ENCODE assay signal across 8 mouse cellular contexts in genomic region chr2:93458332-93459207, GRCm38 (mm10). TPM values are rescaled to one million over a fixed set of nuclear protein-coding genes. Genes with fewer than 3 reads are reported as not detected.
DNase-seq lines count a peak whose midpoint lies in the region; ATAC-seq and TF ChIP-seq lines count a peak whose summit lies in the region.

No protein-coding gene starts in this region.

- WGBS in heart, embryonic 16.5 days, result 50% methylated on average over 8 of the region's 8 CpGs
- 42% methylated on average over 8 of the region's 8 CpGs for WGBS in liver, embryonic 14.5 days (ENCODE audit: insufficient replicate concordance)

- peak overlapping the region; percentile 54 for H3K27ac ChIP-seq in heart, embryonic 16.5 days (ENCODE audit: low read length)
- H3K27ac ChIP-seq in liver, embryonic 14.5 days, result peak overlapping the region; percentile 93

- no peaks in the 10 kb centered on the region for H3K27me3 ChIP-seq in heart, embryonic 16.5 days (ENCODE audit: control insufficient read depth, insufficient read depth, low read length)
- no peaks in the 10 kb centered on the region for H3K27me3 ChIP-seq in liver, embryonic 14.5 days (ENCODE audit: control insufficient read depth, insufficient read depth, low read length)

- no peak overlapping the region for H3K4me3 ChIP-seq in heart, embryonic 16.5 days (ENCODE audit: low read length)
- peak overlapping the region; percentile 80 to 92 for H3K4me3 ChIP-seq in liver, embryonic 14.5 days (ENCODE audit: insufficient read depth in 1 of 2, low read depth in 2 of 2, low read length in 2 of 2)

- peak; percentile 72 for DNase-seq in 3134 (ENCODE audit: extremely low read depth, insufficient read length, low spot score)
- DNase-seq in CD4-positive, CD25-positive, alpha-beta regulatory T cell, adult 2 months (ENCODE audit: low read depth, low spot score), result peak; percentile 68
- no peak for DNase-seq in liver, embryonic 14.5 days (ENCODE audit: low read depth in 3 of 3, low spot score in 3 of 3)
- DNase-seq in thymus, postnatal 14 days, result peak; percentile 67
- DNase-seq in layer of hippocampus, postnatal 36 days, result no peak
- no peak for DNase-seq in cerebellum, adult 11-12 months
- DNase-seq in embryo, embryonic 10 days (ENCODE audit: low spot score), result no peak

- H3K9me3 ChIP-seq in heart, embryonic 16.5 days (replicated peaks; ENCODE audit: control insufficient read depth, low read length), result no peaks in the 10 kb centered on the region
- H3K9me3 ChIP-seq in liver, embryonic 14.5 days (ENCODE audit: control insufficient read depth, low read length), result no peaks in the 10 kb centered on the region

- no peak for TF ChIP-seq EP300 in liver, embryonic 14.5 days (IDR thresholded peaks at IDR 0.05; ENCODE audit: low read depth)

- H3K4me1 ChIP-seq in heart, embryonic 16.5 days (ENCODE audit: control insufficient read depth, insufficient read depth, low read length), result peaks cover 39% of the 10 kb centered on the region
- H3K4me1 ChIP-seq in liver, embryonic 14.5 days (replicated peaks; ENCODE audit: control insufficient read depth in 2 of 2, insufficient read depth in 2 of 2, low read length in 1 of 2), result peaks cover 77 to 83% of the 10 kb centered on the region in 2 experiments

- H3K9ac ChIP-seq in heart, embryonic 16.5 days (ENCODE audit: low read length), result no peak overlapping the region; the same call in 1 of the 2 replicates
- H3K9ac ChIP-seq in liver, embryonic 14.5 days (replicated peaks), result peak overlapping the region; percentile 98

- H3K4me2 ChIP-seq in heart, embryonic 16.5 days (ENCODE audit: low read depth, low read length), result peak overlapping the region; percentile 94
- peak overlapping the region; percentile 84 for H3K4me2 ChIP-seq in liver, embryonic 14.5 days (ENCODE audit: low read depth)

- TF ChIP-seq CTCF in liver, embryonic 14.5 days (IDR thresholded peaks at IDR 0.05; ENCODE audit: low read depth), result no peak

- ATAC-seq in heart, embryonic 16.5 days (replicated peaks; ENCODE audit: extremely low read depth, insufficient read depth, low FRiP score), result no peak
- ATAC-seq in liver, embryonic 14.5 days (ENCODE audit: insufficient read depth), result no peak

- no peaks in the 10 kb centered on the region for H3K36me3 ChIP-seq in heart, embryonic 16.5 days (ENCODE audit: control insufficient read depth, insufficient read depth)
- H3K36me3 ChIP-seq in liver, embryonic 14.5 days (replicated peaks; ENCODE audit: control insufficient read depth, insufficient read depth, low read depth), result peaks cover 4% of the 10 kb centered on the region

RNA-seq across cellular contexts. Expression of gene Cd82, which starts 4.4 kb away (rescaled TPM):
- polyA plus RNA-seq in heart, embryonic 16.5 days (2015; fragmentation: Nextera tagmentation; extraction: Ambion mirVana), result 47.6 and 58.8 TPM in 2 replicates
- polyA plus RNA-seq in liver, embryonic 14.5 days (2012; rRNA removed), result 61.6 and 72.2 TPM in 2 replicates
- polyA plus RNA-seq in liver, embryonic 14.5 days (2014; fragmentation: Nextera tagmentation; extraction: Ambion mirVana), result 58.6 and 63.1 TPM in 2 replicates
- total RNA-seq in layer of hippocampus, postnatal 36 days (2021), result 10 to 100 TPM; 21.6 to 23.5 TPM

Comparison
In these comparisons a context has a peak if more than half of its experiments do, and no peak if none do; other contexts are left out.
1. DNase-seq: peak in 3134 (single experiment), CD4-positive, CD25-positive, alpha-beta regulatory T cell, adult 2 months (single experiment) and thymus, postnatal 14 days (single experiment); none in liver, embryonic 14.5 days (0 of 3), layer of hippocampus, postnatal 36 days (0 of 2), cerebellum, adult 11-12 months (single experiment) and embryo, embryonic 10 days (single experiment).